In genomic region chr7:97805067-97805365, GRCm38 (mm10) we compare ENCODE assay signal across 22 mouse cellular contexts. TPM values are rescaled to one million over a fixed set of nuclear protein-coding genes. Genes with fewer than 3 reads are reported as not detected.
DNase-seq lines count a peak whose midpoint lies in the region; ATAC-seq and TF ChIP-seq lines count a peak whose summit lies in the region.
"Had no signal": no experiment of that assay in that cellular context is flagged by ENCODE, and none has a peak within 500 bp of the region (broad histone marks: within the 10 kb centered on the region; RNA-seq: fewer than 3 reads in every experiment).

No protein-coding gene starts in this region.

- no peak overlapping the region for H3K27ac ChIP-seq in forebrain, embryonic 12.5 days
- no peak overlapping the region for H3K27ac ChIP-seq in forebrain, embryonic 15.5 days (replicated peaks)
- H3K27ac ChIP-seq in ES-Bruce4 (ENCODE audit: insufficient read depth, low read length) = peak overlapping the region; percentile 96
- H3K27ac ChIP-seq in hindbrain, embryonic 12.5 days = peak overlapping the region; percentile 71
- peak overlapping the region; percentile 48; the same call in 1 of the 2 replicates for H3K27ac ChIP-seq in midbrain, embryonic 15.5 days
- no peak overlapping the region for H3K27ac ChIP-seq in kidney, embryonic 14.5 days (ENCODE audit: low read depth, low read length)
- H3K27ac ChIP-seq: kidney, embryonic 15.5 days; liver, embryonic 14.5 days; macrophage had no signal

- intact Hi-C loops in gastrocnemius, postnatal 36 days (cut with DNase I) = no loop called here

- no peak overlapping the region for H3K4me2 ChIP-seq in forebrain, embryonic 12.5 days
- no peak overlapping the region for H3K4me2 ChIP-seq in forebrain, embryonic 15.5 days (replicated peaks)
- no peak overlapping the region for H3K4me2 ChIP-seq in hindbrain, embryonic 12.5 days (replicated peaks)
- H3K4me2 ChIP-seq in midbrain, embryonic 15.5 days = no peak overlapping the region
- H3K4me2 ChIP-seq in kidney, embryonic 14.5 days (replicated peaks; ENCODE audit: low read depth, low read length) = no peak overlapping the region
- H3K4me2 ChIP-seq: kidney, embryonic 15.5 days; neural tube, embryonic 13.5 days had no signal

- TF ChIP-seq CTCF in ES-Bruce4 (IDR thresholded peaks at IDR 0.05; ENCODE audit: low read depth, low read length) = no peak

- H3K9ac ChIP-seq in forebrain, embryonic 12.5 days = no peak overlapping the region
- H3K9ac ChIP-seq in forebrain, embryonic 15.5 days (replicated peaks) = no peak overlapping the region
- H3K9ac ChIP-seq in ES-Bruce4 (ENCODE audit: low read depth, poor library complexity, severe bottlenecking) = no peak overlapping the region
- H3K9ac ChIP-seq in hindbrain, embryonic 12.5 days = no peak overlapping the region
- H3K9ac ChIP-seq in midbrain, embryonic 15.5 days = no peak overlapping the region
- H3K9ac ChIP-seq in kidney, embryonic 14.5 days (ENCODE audit: low read depth, low read length) = no peak overlapping the region
- H3K9ac ChIP-seq: kidney, embryonic 15.5 days; liver, embryonic 14.5 days; neural tube, embryonic 13.5 days had no signal

- no peak for DNase-seq in gastrocnemius, postnatal 36 days
- DNase-seq: cerebellum, adult 18-20 months; cerebellum, postnatal 36 days; gastrocnemius, postnatal 10 days; heart, adult 18-20 months; heart, postnatal 36 days; layer of hippocampus, postnatal 36 days; right cerebral cortex, postnatal 14 days; spleen, adult 18-20 months; thymus, postnatal 36 days had no signal

- TF ChIP-seq POLR2A in ES-Bruce4 (IDR thresholded peaks at IDR 0.05; ENCODE audit: insufficient read depth, low read length) = no peak

- H3K4me3 ChIP-seq in forebrain, embryonic 12.5 days (replicated peaks) = no peak overlapping the region
- H3K4me3 ChIP-seq in forebrain, embryonic 15.5 days = no peak overlapping the region
- no peak overlapping the region for H3K4me3 ChIP-seq in ES-Bruce4 (ENCODE audit: low read depth, low read length)
- H3K4me3 ChIP-seq in hindbrain, embryonic 12.5 days = no peak overlapping the region
- H3K4me3 ChIP-seq in midbrain, embryonic 15.5 days = no peak overlapping the region
- no peak overlapping the region for H3K4me3 ChIP-seq in kidney, embryonic 14.5 days (ENCODE audit: low read length)
- H3K4me3 ChIP-seq: erythroblast, embryonic 14.5 days; kidney, embryonic 15.5 days; neural tube, embryonic 13.5 days had no signal

- WGBS in forebrain, embryonic 12.5 days = 43% methylated on average over 3 of the region's 3 CpGs
- whole genome bisulfite sequencing in forebrain, embryonic 15.5 days = 52% methylated on average over 3 of the region's 3 CpGs
- 16% methylated on average over 3 of the region's 3 CpGs for WGBS in hindbrain, embryonic 12.5 days
- WGBS in midbrain, embryonic 15.5 days = 36% methylated on average over 3 of the region's 3 CpGs
- 59% methylated on average over 3 of the region's 3 CpGs for WGBS in kidney, embryonic 14.5 days

- no peaks in the 10 kb centered on the region for H3K9me3 ChIP-seq in forebrain, embryonic 12.5 days
- no peaks in the 10 kb centered on the region for H3K9me3 ChIP-seq in forebrain, embryonic 15.5 days
- no peaks in the 10 kb centered on the region for H3K9me3 ChIP-seq in ES-Bruce4 (replicated peaks; ENCODE audit: control insufficient read depth, insufficient read depth, low read length, poor library complexity, severe bottlenecking)
- H3K9me3 ChIP-seq in hindbrain, embryonic 12.5 days (replicated peaks) = no peaks in the 10 kb centered on the region
- H3K9me3 ChIP-seq in midbrain, embryonic 15.5 days = no peaks in the 10 kb centered on the region
- no peaks in the 10 kb centered on the region for H3K9me3 ChIP-seq in kidney, embryonic 14.5 days (ENCODE audit: control insufficient read depth, low read length)
- H3K9me3 ChIP-seq: kidney, embryonic 15.5 days; neural tube, embryonic 13.5 days had no signal

- ATAC-seq in forebrain, embryonic 12.5 days (ENCODE audit: low FRiP score) = peak; percentile 46; the same call in 1 of the 2 replicates
- ATAC-seq in forebrain, embryonic 15.5 days (replicated peaks) = no peak
- no peak for ATAC-seq in hindbrain, embryonic 12.5 days (ENCODE audit: low FRiP score)
- no peak for ATAC-seq in midbrain, embryonic 15.5 days (replicated peaks)
- ATAC-seq in kidney, embryonic 14.5 days (ENCODE audit: low FRiP score, low TSS enrichment) = no peak

- no peaks in the 10 kb centered on the region for H3K27me3 ChIP-seq in forebrain, embryonic 12.5 days
- H3K27me3 ChIP-seq in forebrain, embryonic 15.5 days = no peaks in the 10 kb centered on the region
- no peaks in the 10 kb centered on the region for H3K27me3 ChIP-seq in ES-Bruce4 (ENCODE audit: control insufficient read depth, insufficient read depth, low read length, poor library complexity, severe bottlenecking)
- H3K27me3 ChIP-seq in hindbrain, embryonic 12.5 days = no peaks in the 10 kb centered on the region
- no peaks in the 10 kb centered on the region for H3K27me3 ChIP-seq in midbrain, embryonic 15.5 days (replicated peaks)
- no peaks in the 10 kb centered on the region for H3K27me3 ChIP-seq in kidney, embryonic 14.5 days (ENCODE audit: control insufficient read depth, insufficient read depth, low read length)
- H3K27me3 ChIP-seq: CH12.LX; kidney, embryonic 15.5 days; neural tube, embryonic 13.5 days had no signal

- no peaks in the 10 kb centered on the region for H3K36me3 ChIP-seq in forebrain, embryonic 12.5 days (replicated peaks)
- no peaks in the 10 kb centered on the region for H3K36me3 ChIP-seq in forebrain, embryonic 15.5 days
- H3K36me3 ChIP-seq in ES-Bruce4 (ENCODE audit: control insufficient read depth, insufficient read depth, low read length, poor library complexity, severe bottlenecking) = no peaks in the 10 kb centered on the region
- no peaks in the 10 kb centered on the region for H3K36me3 ChIP-seq in hindbrain, embryonic 12.5 days
- no peaks in the 10 kb centered on the region for H3K36me3 ChIP-seq in midbrain, embryonic 15.5 days (replicated peaks)
- no peaks in the 10 kb centered on the region for H3K36me3 ChIP-seq in kidney, embryonic 14.5 days (ENCODE audit: control insufficient read depth, insufficient read depth, low read length)
- H3K36me3 ChIP-seq: kidney, embryonic 15.5 days; neural tube, embryonic 13.5 days had no signal

- peaks cover 27% of the 10 kb centered on the region for H3K4me1 ChIP-seq in forebrain, embryonic 12.5 days
- peaks cover 15% of the 10 kb centered on the region for H3K4me1 ChIP-seq in forebrain, embryonic 15.5 days
- H3K4me1 ChIP-seq in ES-Bruce4 (ENCODE audit: control insufficient read depth, insufficient read depth, low read length) = peaks cover 4% of the 10 kb centered on the region
- peaks cover 11% of the 10 kb centered on the region for H3K4me1 ChIP-seq in hindbrain, embryonic 12.5 days
- H3K4me1 ChIP-seq in midbrain, embryonic 15.5 days = peaks cover 12% of the 10 kb centered on the region
- no peaks in the 10 kb centered on the region for H3K4me1 ChIP-seq in kidney, embryonic 14.5 days (ENCODE audit: control insufficient read depth, insufficient read depth, low read length)
- H3K4me1 ChIP-seq: kidney, embryonic 15.5 days had no signal

- TF ChIP-seq EP300 in ES-Bruce4 (IDR thresholded peaks at IDR 0.05; ENCODE audit: insufficient read depth, low read depth, low read length) = no peak

RNA-seq across cellular contexts. Expression of gene Pak1, which starts 16.7 kb away (rescaled TPM):
- polyA plus RNA-seq in forebrain, embryonic 12.5 days (2016; fragmentation: Nextera tagmentation; extraction: Ambion mirVana) = 91.2 and 96.3 TPM in 2 replicates
- polyA plus RNA-seq in forebrain, embryonic 15.5 days (2015; fragmentation: Nextera tagmentation; extraction: Ambion mirVana) = 132 and 143 TPM in 2 replicates
- 71.3 and 82.6 TPM in 2 replicates for polyA plus RNA-seq in ES-Bruce4 (2011; ENCODE audit: insufficient read depth, insufficient read length, low read depth, missing spikeins)
- 110 and 111 TPM in 2 replicates for polyA plus RNA-seq in hindbrain, embryonic 12.5 days (2016; fragmentation: Nextera tagmentation; extraction: Ambion mirVana)
- polyA plus RNA-seq in midbrain, embryonic 15.5 days (2015; fragmentation: Nextera tagmentation; extraction: Ambion mirVana) = 147 and 156 TPM in 2 replicates
- total RNA-seq in gastrocnemius, postnatal 36 days (2021) = 10 to 100 TPM; 21.8 to 23.9 TPM
- 13.0 and 22.1 TPM in 2 replicates for polyA plus RNA-seq in kidney, embryonic 14.5 days (2014; fragmentation: Nextera tagmentation; extraction: Ambion mirVana)

Comparison
In these comparisons a context has a peak if more than half of its experiments do, and no peak if none do; other contexts are left out.
1. H3K27ac ChIP-seq: peak in ES-Bruce4 (single experiment), hindbrain, embryonic 12.5 days (single experiment) and midbrain, embryonic 15.5 days (single experiment); none in forebrain, embryonic 12.5 days (single experiment), forebrain, embryonic 15.5 days (single experiment) and kidney, embryonic 14.5 days (single experiment).